Mouse (Mus musculus) hindbrain, embryonic 15.5 days (tissue): ENCODE measurements around the gene Nt5c2. TPM values are rescaled to one million over a fixed set of nuclear protein-coding genes. Genes with fewer than 3 reads are reported as not detected.
A peak's percentile ranks its signal among the peaks of the same experiment; 100 is the strongest.

Source experiments
- ATAC-seq: fragments of 200-750 bp; cut with Nextera tagmentation; 2 replicates; pipeline ENCODE4 v1.8.0; 2017; ENCODE audit warnings: low read depth, moderate number of reproducible peaks, moderate TSS enrichment; ENCODE audit not compliant: low FRiP score
- H3K27ac ChIP-seq: fragments of 300-500 bp; sonication (generic); replicated peaks from 2 replicates; pipeline ENCODE4 v1.5.1; 2015; ENCODE audit warnings: mild to moderate bottlenecking, inconsistent platforms
- H3K27me3 ChIP-seq: fragments of 300-500 bp; sonication (generic); 2 replicates; pipeline ENCODE4 v1.6.1; 2015; ENCODE audit warnings: control low read depth, inconsistent platforms
- H3K36me3 ChIP-seq: fragments of 300-500 bp; sonication (generic); 2 replicates; pipeline ENCODE4 v1.6.1; 2015; ENCODE audit warnings: control low read depth, inconsistent platforms
- H3K4me1 ChIP-seq: fragments of 300-500 bp; sonication (generic); replicated peaks from 2 replicates; pipeline ENCODE4 v1.6.1; 2015; ENCODE audit warnings: control low read depth, inconsistent platforms
- H3K4me2 ChIP-seq: fragments of 300-500 bp; sonication (generic); 2 replicates; pipeline ENCODE4 v1.6.1; 2015; ENCODE audit warnings: moderate library complexity, mild to moderate bottlenecking, inconsistent platforms
- H3K4me3 ChIP-seq: fragments of 300-500 bp; sonication (generic); 2 replicates; pipeline ENCODE4 v1.5.1; 2015; ENCODE audit warnings: mild to moderate bottlenecking, inconsistent platforms
- H3K9ac ChIP-seq: fragments of 300-500 bp; sonication (generic); 2 replicates; pipeline ENCODE4 v1.6.1; 2015; ENCODE audit warnings: inconsistent platforms
- H3K9me3 ChIP-seq: fragments of 300-500 bp; sonication (generic); 2 replicates; pipeline ENCODE4 v1.6.1; 2016; ENCODE audit warnings: control low read depth, inconsistent platforms
- WGBS: fragments of 180-500 bp; shearing (Covaris S2); methylation state at CpG from one replicate; pipeline ENCODE4 v1.1.7; 2015; 5-methylcytosine and 5-hydroxymethylcytosine counted together
- polyA plus RNA-seq: library from polyadenylated mRNA; unstranded; fragments of >200 nt; fragmentation: Nextera tagmentation; extraction: Ambion mirVana; gene quantifications from 2 replicates; pipeline ENCODE4 v1.2.1, GENCODE M21; 2015

The Nt5c2 gene
- 74.1 and 81.2 TPM in 2 replicates for polyA plus RNA-seq

DNA sequence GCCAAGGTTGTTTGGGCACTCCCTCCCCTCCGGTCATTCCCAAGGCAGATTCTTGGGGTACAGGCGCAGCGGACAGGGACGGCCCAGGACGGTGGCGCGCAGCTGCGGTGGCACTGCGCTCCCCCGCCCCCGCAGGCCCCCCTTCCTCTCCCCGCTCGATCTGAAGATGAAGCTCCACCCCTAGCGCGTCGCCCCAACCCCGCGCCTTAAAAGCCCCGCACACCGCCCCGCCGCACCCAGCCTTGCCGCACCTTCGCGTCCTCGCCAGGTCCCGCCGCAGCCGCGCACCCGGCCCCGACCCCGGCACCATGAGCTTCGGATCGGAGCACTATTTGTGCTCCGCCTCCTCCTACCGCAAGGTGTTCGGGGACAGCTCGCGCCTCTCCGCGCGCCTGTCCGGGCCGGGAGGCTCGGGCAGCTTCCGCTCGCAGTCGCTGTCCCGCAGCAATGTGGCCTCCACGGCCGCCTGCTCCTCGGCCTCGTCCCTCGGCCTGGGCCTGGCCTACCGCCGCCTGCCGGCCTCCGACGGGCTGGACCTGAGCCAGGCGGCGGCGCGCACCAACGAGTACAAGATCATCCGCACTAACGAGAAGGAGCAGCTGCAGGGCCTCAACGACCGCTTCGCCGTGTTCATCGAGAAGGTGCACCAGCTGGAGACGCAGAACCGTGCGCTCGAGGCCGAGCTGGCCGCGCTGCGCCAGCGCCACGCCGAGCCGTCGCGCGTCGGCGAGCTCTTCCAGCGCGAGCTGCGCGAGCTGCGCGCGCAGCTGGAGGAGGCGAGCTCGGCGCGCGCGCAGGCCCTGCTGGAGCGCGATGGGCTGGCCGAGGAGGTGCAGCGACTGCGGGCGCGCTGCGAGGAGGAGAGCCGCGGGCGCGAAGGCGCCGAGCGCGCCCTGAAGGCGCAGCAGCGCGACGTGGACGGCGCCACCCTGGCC, at the start of gene Nt5c2, which contains the start of gene Ina:
TSS of gene Nt5c2 (minus strand) at position 707 of the 935 bp plus-strand sequence.
TSS of gene Ina (plus strand) at position 252 of the 935 bp plus-strand sequence.
- H3K27me3 ChIP-seq: no peaks in the 10 kb centered on the region
- H3K9me3 ChIP-seq: no peaks in the 10 kb centered on the region
- H3K4me1 ChIP-seq: peaks cover 22% of the 10 kb centered on the region
- ATAC-seq: peak; percentile 92
- peak within 1 kb of the TSS; percentile 97 for H3K27ac ChIP-seq
- peak within 1 kb of the TSS; percentile 78 for H3K4me2 ChIP-seq
- H3K4me3 ChIP-seq: peak within 1 kb of the TSS; percentile 74
- H3K9ac ChIP-seq: peak within 1 kb of the TSS; percentile 90
- no peaks in the 10 kb centered on the region for H3K36me3 ChIP-seq
- under 1% methylated on average over 99 of the region's 124 CpGs for WGBS

DNA sequence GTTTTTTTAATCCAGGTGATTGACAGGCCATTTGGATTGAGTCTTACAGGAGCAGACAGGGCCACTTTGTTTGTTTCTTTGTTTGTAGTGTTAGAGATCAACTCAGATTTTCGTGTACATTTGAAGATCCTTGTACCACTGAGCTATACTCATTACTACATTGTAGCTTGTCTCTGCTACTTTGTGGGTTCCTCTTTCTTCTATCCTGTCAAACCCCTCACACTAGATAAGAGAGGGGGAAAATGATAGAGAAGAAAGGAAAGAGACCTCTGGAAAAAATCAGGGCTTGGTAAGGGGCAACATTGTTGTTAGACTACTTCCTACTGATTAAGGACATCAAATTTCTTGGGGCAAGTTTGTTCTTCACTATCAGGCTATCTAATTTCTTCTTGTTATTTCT, 42.7 kb upstream of the Nt5c2 start:
- no peak for ATAC-seq
- H3K27ac ChIP-seq: no peak overlapping the region
- H3K9me3 ChIP-seq: no peaks in the 10 kb centered on the region
- H3K4me1 ChIP-seq: no peaks in the 10 kb centered on the region
- no peak overlapping the region for H3K9ac ChIP-seq
- no peaks in the 10 kb centered on the region; the same call in 1 of the 2 replicates for H3K27me3 ChIP-seq
- H3K36me3 ChIP-seq: no peaks in the 10 kb centered on the region
- no peak overlapping the region for H3K4me3 ChIP-seq
- no peak overlapping the region for H3K4me2 ChIP-seq
- WGBS: 70% methylated on average over 1 of the region's 1 CpGs

- ATAC-seq: no peak
- no peak overlapping the region for H3K27ac ChIP-seq
- WGBS: 91% methylated on average over 4 of the region's 4 CpGs
Measured at GRCm38 (mm10) chr19:47053471-47053870, 38.5 kb upstream of the Nt5c2 start.

DNA sequence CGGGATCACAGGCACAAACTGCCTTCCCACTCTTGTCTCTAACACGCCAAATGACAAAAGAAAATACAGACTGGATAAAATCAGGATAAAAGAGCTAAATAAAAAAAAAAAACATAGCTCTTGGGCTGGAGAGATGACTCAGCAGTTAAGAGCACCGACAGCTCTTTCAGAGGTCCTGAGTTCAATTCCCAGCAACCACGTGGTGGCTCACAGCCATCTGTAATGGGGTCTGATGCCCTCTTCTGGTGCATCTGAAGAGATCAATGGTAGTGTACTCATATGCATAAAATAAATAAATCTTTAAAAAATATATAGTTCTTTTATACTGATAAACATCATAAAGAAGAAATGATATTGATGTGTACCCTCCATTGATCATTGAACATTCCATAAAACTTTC, 38.0 kb upstream of the Nt5c2 start:
- H3K9ac ChIP-seq: no peak overlapping the region
- no peak for ATAC-seq
- H3K27me3 ChIP-seq: no peaks in the 10 kb centered on the region; the same call in 1 of the 2 replicates
- 81% methylated on average over 4 of the region's 4 CpGs for WGBS
- no peak overlapping the region for H3K4me2 ChIP-seq
- H3K27ac ChIP-seq: no peak overlapping the region
- peaks cover 18% of the 10 kb centered on the region for H3K4me1 ChIP-seq
- no peak overlapping the region for H3K4me3 ChIP-seq
- H3K36me3 ChIP-seq: no peaks in the 10 kb centered on the region
- no peaks in the 10 kb centered on the region for H3K9me3 ChIP-seq

More at GRCm38 (mm10) chr19:47053471-47053870, 38.5 kb upstream of the Nt5c2 start:
- H3K9ac ChIP-seq: no peak overlapping the region
- H3K9me3 ChIP-seq: no peaks in the 10 kb centered on the region
- no peaks in the 10 kb centered on the region for H3K36me3 ChIP-seq
- no peak overlapping the region for H3K4me2 ChIP-seq
- peaks cover 18% of the 10 kb centered on the region for H3K4me1 ChIP-seq
- H3K4me3 ChIP-seq: no peak overlapping the region
- no peaks in the 10 kb centered on the region; the same call in 1 of the 2 replicates for H3K27me3 ChIP-seq

- H3K9me3 ChIP-seq: no peaks in the 10 kb centered on the region
- under 1% methylated on average over 75 of the region's 75 CpGs for WGBS
- peak within 1 kb of the TSS; percentile 74 for H3K4me2 ChIP-seq
- H3K9ac ChIP-seq: peak within 1 kb of the TSS; percentile 93
- H3K4me3 ChIP-seq: peak within 1 kb of the TSS; percentile 90
- ATAC-seq: peak; percentile 92
- no peaks in the 10 kb centered on the region; the same call in 1 of the 2 replicates for H3K27me3 ChIP-seq
- peak within 1 kb of the TSS; percentile 97 for H3K27ac ChIP-seq
- H3K4me1 ChIP-seq: peaks cover 18% of the 10 kb centered on the region
- peaks cover 17% of the 10 kb centered on the region for H3K36me3 ChIP-seq
Measured at GRCm38 (mm10) chr19:47050271-47051032, 35.5 kb upstream of the Nt5c2 start, which contains the start of gene Pcgf6. Gene Pcgf6, minus strand, starts transcription at chr19:47050906.

GRCm38 (mm10) chr19:47049840-47050239, 34.9 kb upstream of the Nt5c2 start:
- peaks cover 18% of the 10 kb centered on the region for H3K4me1 ChIP-seq
- H3K9ac ChIP-seq: peak overlapping the region; percentile 93
- H3K4me3 ChIP-seq: peak overlapping the region; percentile 90
- H3K9me3 ChIP-seq: no peaks in the 10 kb centered on the region
- peak overlapping the region; percentile 97 for H3K27ac ChIP-seq
- peak overlapping the region; percentile 74 for H3K4me2 ChIP-seq
- H3K27me3 ChIP-seq: no peaks in the 10 kb centered on the region
- 6% methylated on average over 7 of the region's 7 CpGs for WGBS
- 0 out of 2 replicates have a peak, but pooled peaks have one; percentile 47 for ATAC-seq
- peaks cover 21% of the 10 kb centered on the region for H3K36me3 ChIP-seq

GRCm38 (mm10) chr19:47049061-47049460, 34.1 kb upstream of the Nt5c2 start:
- H3K27me3 ChIP-seq: no peaks in the 10 kb centered on the region
- WGBS: 60% methylated on average over 4 of the region's 4 CpGs
- H3K4me1 ChIP-seq: peaks cover 18% of the 10 kb centered on the region
- no peak overlapping the region for H3K27ac ChIP-seq
- H3K4me2 ChIP-seq: peak overlapping the region; percentile 74
- H3K36me3 ChIP-seq: peaks cover 21% of the 10 kb centered on the region
- no peak for ATAC-seq
- H3K9ac ChIP-seq: 0 out of 2 replicates have a peak overlapping the region, but pooled peaks have one; percentile 93
- no peaks in the 10 kb centered on the region for H3K9me3 ChIP-seq
- H3K4me3 ChIP-seq: peak overlapping the region; percentile 90; the same call in 1 of the 2 replicates

DNA sequence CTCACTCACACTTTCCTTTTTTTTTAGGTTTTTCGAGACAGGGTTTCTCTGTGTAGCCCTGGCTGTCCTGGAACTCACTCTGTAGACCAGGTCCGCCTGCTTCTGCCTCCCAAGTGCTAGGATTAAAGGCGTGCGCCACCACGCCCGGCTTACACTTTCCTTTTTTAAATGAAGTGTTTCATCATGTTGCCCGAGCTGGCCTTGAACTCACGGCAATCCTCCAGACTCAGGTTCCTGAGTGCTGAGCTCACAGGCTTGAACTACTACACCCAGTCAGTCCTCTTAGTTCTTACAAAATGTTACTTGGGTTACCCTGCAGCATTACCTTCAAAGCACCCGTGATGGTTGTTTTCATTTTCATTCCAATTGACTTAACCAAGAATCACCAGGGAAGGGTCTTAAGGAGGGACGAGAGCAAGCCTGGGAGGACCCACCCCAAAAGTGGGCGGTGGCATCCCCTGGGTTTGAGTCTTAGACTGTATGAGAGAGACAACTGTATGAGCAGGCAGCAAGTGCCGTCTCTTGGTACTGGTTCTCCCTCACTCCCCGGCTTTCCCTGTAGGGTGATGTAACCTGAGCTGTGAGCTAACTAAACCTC, 32.4 kb upstream of the Nt5c2 start:
- Histone ChIP-seq H3K9me3 (no peaks in the 10 kb centered on the region), H3K27ac (no peak overlapping the region), H3K4me2 (no peak overlapping the region), H3K27me3 (no peaks in the 10 kb centered on the region), H3K9ac (no peak overlapping the region), H3K36me3 (peaks cover 24% of the 10 kb centered on the region), H3K4me3 (no peak overlapping the region), H3K4me1 (peaks cover 18% of the 10 kb centered on the region)
- 91% methylated on average over 13 of the region's 13 CpGs for WGBS
- ATAC-seq: no peak

DNA sequence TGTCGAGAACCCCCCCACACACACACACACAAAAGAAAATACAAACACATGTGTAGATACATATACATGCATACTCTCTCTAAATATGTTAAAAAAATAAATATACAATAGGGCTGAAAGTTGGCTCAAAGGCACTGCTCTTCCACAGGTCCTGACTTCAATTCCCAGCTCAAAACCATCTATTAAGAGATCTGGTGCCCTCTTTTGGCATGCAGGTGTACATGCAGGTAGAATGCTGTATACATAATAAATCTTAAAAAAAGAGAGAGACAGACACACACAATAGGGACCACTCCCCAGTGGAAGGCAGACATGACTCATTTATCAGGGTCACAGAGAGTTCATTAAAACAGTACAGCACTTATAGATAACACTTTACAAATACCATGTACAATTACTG, 31.4 kb upstream of the Nt5c2 start:
- Histone ChIP-seq H3K27ac (no peak overlapping the region), H3K9ac (no peak overlapping the region), H3K9me3 (no peaks in the 10 kb centered on the region), H3K4me1 (peaks cover 18% of the 10 kb centered on the region), H3K4me2 (no peak overlapping the region), H3K36me3 (peaks cover 28% of the 10 kb centered on the region), H3K4me3 (no peak overlapping the region), H3K27me3 (no peaks in the 10 kb centered on the region)
- WGBS: 96% methylated on average over 1 of the region's 1 CpGs
- no peak for ATAC-seq

DNA sequence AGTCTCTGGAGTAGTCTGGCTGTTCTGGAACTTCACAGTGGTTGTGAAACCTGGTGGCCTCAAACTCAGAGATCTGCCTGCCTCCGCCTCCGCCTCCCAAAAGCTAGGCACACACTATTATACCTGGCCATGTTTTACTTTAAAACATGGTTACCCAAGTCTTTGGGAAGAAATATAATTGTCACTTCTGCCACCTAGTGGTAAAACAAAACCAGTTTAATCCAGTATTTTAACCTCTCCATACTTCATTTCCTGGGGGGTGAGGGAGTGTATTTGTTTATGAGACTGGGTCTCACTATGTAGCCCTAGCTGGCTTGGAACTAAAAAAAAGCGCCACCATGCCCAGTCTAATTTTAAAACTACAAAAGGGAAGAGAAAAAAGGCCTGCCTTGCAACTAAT, 28.7 kb upstream of the Nt5c2 start:
- H3K9me3 ChIP-seq: no peaks in the 10 kb centered on the region
- no peak overlapping the region for H3K9ac ChIP-seq
- WGBS: 91% methylated on average over 3 of the region's 3 CpGs
- no peak overlapping the region for H3K27ac ChIP-seq
- H3K4me2 ChIP-seq: no peak overlapping the region
- ATAC-seq: no peak
- H3K36me3 ChIP-seq: peaks cover 45% of the 10 kb centered on the region
- no peaks in the 10 kb centered on the region for H3K27me3 ChIP-seq
- no peaks in the 10 kb centered on the region for H3K4me1 ChIP-seq
- H3K4me3 ChIP-seq: no peak overlapping the region

DNA sequence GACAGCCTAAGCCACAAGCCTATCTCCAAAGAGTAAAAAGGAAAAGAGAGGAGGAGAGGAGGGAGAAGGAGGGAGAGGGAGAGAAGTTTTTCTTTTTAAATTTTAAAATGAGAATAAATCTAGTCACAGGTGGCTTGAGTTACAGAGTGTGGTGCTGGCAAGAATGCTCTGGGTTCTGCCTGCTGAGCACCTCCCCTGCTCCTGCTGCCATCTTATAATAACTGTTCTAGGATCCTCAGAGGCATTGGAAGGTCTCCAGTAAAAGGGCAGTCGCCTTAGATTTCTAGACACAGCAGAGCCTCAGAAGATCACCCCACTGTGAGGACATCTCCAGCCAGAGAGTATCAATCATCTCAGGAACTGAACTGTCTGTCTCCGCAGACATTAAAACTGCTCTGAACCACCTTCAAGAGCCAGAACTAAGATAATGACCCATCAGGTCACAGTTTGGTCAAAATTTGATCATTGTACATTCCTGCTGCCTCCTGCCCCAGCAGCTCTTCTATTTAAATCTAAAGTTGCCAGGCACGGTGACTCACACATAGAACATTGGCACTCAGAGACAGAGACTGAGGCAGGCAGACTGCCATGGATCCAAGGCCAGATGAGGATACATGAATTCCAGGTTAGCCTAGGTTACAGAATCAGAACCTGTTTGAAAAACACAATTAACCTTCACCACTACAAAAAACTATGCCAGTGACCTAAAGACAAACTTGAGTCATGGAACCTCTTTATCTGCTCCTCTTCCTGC, 25.9 kb upstream of the Nt5c2 start:
- H3K4me2 ChIP-seq: no peak overlapping the region
- 96% methylated on average over 3 of the region's 3 CpGs for WGBS
- no peaks in the 10 kb centered on the region for H3K27me3 ChIP-seq
- no peak overlapping the region for H3K4me3 ChIP-seq
- H3K9ac ChIP-seq: no peak overlapping the region
- H3K9me3 ChIP-seq: no peaks in the 10 kb centered on the region
- H3K27ac ChIP-seq: no peak overlapping the region
- H3K36me3 ChIP-seq: peaks cover 48% of the 10 kb centered on the region
- ATAC-seq: no peak
- H3K4me1 ChIP-seq: no peaks in the 10 kb centered on the region
